Mouse (Mus musculus) MEL (cell line): Measurements from ENCODE around the gene AC134908.4.

Experiments
- CHD2 ChIP-seq: IDR thresholded peaks from 2 replicates; pipeline ENCODE4 v1.6.1; 2011; ENCODE audit warnings: low read length, improper control_type of control experiment
- CTCF ChIP-seq, 3 experiments: IDR thresholded peaks in 2 of 3; conservative IDR thresholded peaks in 1 of 3; 2 replicates each; pipeline ENCODE4 v1.5.1; 2011 to 2012; ENCODE audit warnings: low read length in 3 of 3, low read depth in 2 of 3, mild to moderate bottlenecking in 2 of 3, improper control_type of control experiment in 1 of 3, inconsistent platforms in 1 of 3, mixed read lengths in 1 of 3, moderate library complexity in 1 of 3; ENCODE audit not compliant: control insufficient read depth in 1 of 3, insufficient read depth in 1 of 3, poor library complexity in 1 of 3, severe bottlenecking in 1 of 3
- ELF1 ChIP-seq: IDR thresholded peaks from 2 replicates; pipeline ENCODE4 v1.6.1; 2014; ENCODE audit warnings: low read depth, mild to moderate bottlenecking, inconsistent platforms, low read length, improper control_type of control experiment, moderate library complexity
- GATA1 ChIP-seq: IDR thresholded peaks from 2 replicates; pipeline ENCODE4 v1.6.1; 2011; ENCODE audit warnings: low read depth, low read length, improper control_type of control experiment
- KAT2A ChIP-seq: conservative IDR thresholded peaks from 2 replicates; pipeline ENCODE4 v1.6.1; 2012; ENCODE audit warnings: low read depth, low read length, improper control_type of control experiment, inconsistent platforms
- NELFE ChIP-seq: IDR thresholded peaks from 2 replicates; pipeline ENCODE4 v1.6.1; 2011; ENCODE audit warnings: low read depth, low read length, improper control_type of control experiment
- POLR2A ChIP-seq, 2 experiments: IDR thresholded peaks; 2 replicates each; pipeline ENCODE4 v1.6.1; 2011 to 2012; ENCODE audit warnings: low read length in 2 of 2, mild to moderate bottlenecking in 2 of 2, control low read depth in 1 of 2, improper control_type of control experiment in 1 of 2, low read depth in 1 of 2, moderate library complexity in 1 of 2; ENCODE audit not compliant: control insufficient read depth in 1 of 2, insufficient read depth in 1 of 2, poor library complexity in 1 of 2
- RAD21 ChIP-seq: IDR thresholded peaks from 2 replicates; pipeline ENCODE4 v1.6.1; 2011; ENCODE audit warnings: mild to moderate bottlenecking, low read depth, low read length, improper control_type of control experiment
- TBP ChIP-seq: IDR thresholded peaks from 2 replicates; pipeline ENCODE4 v1.8.0; 2011; ENCODE audit warnings: low read depth, low read length, improper control_type of control experiment
- USF1 ChIP-seq: IDR thresholded peaks from 2 replicates; pipeline ENCODE4 v1.6.1; 2014; ENCODE audit warnings: low read depth, mild to moderate bottlenecking, inconsistent platforms, low read length, improper control_type of control experiment, moderate library complexity

DNA sequence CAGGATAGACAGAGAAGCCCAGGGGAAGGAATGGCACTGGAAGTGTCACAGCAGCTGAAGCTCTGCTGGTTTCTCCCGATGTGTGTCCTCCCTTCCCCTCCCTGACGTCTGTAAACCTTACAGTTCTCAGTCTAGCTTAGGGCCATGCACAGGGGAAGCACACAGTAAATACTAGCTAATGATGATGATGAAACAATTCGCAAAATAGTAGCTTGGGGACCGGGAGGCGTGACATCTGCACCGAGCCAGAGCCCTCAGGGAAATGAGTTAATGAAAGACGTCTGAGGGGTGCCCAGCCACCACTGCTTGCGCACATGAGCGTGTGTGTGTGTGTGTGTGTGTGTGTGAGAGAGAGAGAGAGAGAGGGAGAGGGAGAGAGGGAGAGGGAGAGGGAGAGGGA is 26.1 kb downstream of the AC134908.4 start:
- no peak for TF ChIP-seq USF1
- no peak for TF ChIP-seq KAT2A
- no peak for TF ChIP-seq POLR2A (IDR thresholded peaks at IDR 0.05; ENCODE audit: control insufficient read depth in 1 of 2, insufficient read depth in 1 of 2, low read depth in 1 of 2, low read length in 2 of 2, poor library complexity in 1 of 2)
- TF ChIP-seq CHD2 = no peak
- no peak for TF ChIP-seq RAD21
- TF ChIP-seq ELF1 = no peak
- TF ChIP-seq TBP = no peak
- TF ChIP-seq GATA1 = no peak
- no peak for TF ChIP-seq NELFE
- TF ChIP-seq CTCF (IDR thresholded peaks at IDR 0.05 in 2 of 3, conservative IDR thresholded peaks at IDR 0.05 in 1 of 3; ENCODE audit: control insufficient read depth in 1 of 3, insufficient read depth in 1 of 3, low read depth in 2 of 3, low read length in 3 of 3, poor library complexity in 1 of 3, severe bottlenecking in 1 of 3) = no peak
